Mouse (Mus musculus) cerebellum, adult 2 months (tissue): ENCODE data around the gene Chchd4. TPM values are rescaled to one million over a fixed set of nuclear protein-coding genes. Genes with fewer than 3 reads are reported as not detected.

Source experiments
- DNase-seq, 2 experiments: peaks; one replicate each; pipeline ENCODE4 v3.0.0; 2021
- H3K27ac ChIP-seq: fragments of 200-500 bp; 2 replicates; pipeline ENCODE4 v1.5.1; 2012; ENCODE audit warnings: low read length, control low read depth, inconsistent platforms; ENCODE audit not compliant: insufficient read depth
- H3K27me3 ChIP-seq: fragments of 200-500 bp; 2 replicates; pipeline ENCODE4 v1.6.1; 2012; ENCODE audit warnings: inconsistent platforms, mild to moderate bottlenecking, low read length, moderate library complexity; ENCODE audit not compliant: control insufficient read depth, insufficient read depth
- H3K4me1 ChIP-seq: fragments of 200-500 bp; 2 replicates; pipeline ENCODE4 v1.6.1; 2011; ENCODE audit warnings: low read length; ENCODE audit not compliant: control insufficient read depth, insufficient read depth
- H3K4me3 ChIP-seq: fragments of 200-500 bp; replicated peaks from 2 replicates; pipeline ENCODE3; 2011; ENCODE audit warnings: mild to moderate bottlenecking, low read depth, low read length, control low read depth; ENCODE audit not compliant: insufficient read depth
- CTCF ChIP-seq: fragments of 200-500 bp; IDR thresholded peaks from 2 replicates; pipeline ENCODE4 v1.5.1; 2011; ENCODE audit warnings: low read depth, mild to moderate bottlenecking, control low read depth, low read length, moderate library complexity, borderline replicate concordance; ENCODE audit not compliant: insufficient read depth
- POLR2A ChIP-seq: fragments of 200-500 bp; IDR thresholded peaks from 2 replicates; pipeline ENCODE4 v1.6.1; 2011; ENCODE audit warnings: low read length, control low read depth, borderline replicate concordance; ENCODE audit not compliant: insufficient read depth
- WGBS: fragments of 180-500 bp; shearing (Covaris S2); methylation state at CpG from one replicate; pipeline ENCODE4 v1.1.7; 2018; 5-methylcytosine and 5-hydroxymethylcytosine counted together
- polyA plus RNA-seq: library from polyadenylated mRNA; depleted of rRNA; stranded (reverse); fragments of >200 nt; gene quantifications from 2 replicates; pipeline ENCODE4 v1.2.3, GENCODE M21; 2012; rRNA removed

The Chchd4 gene
- polyA plus RNA-seq = 14.5 and 14.9 TPM in 2 replicates

DNA sequence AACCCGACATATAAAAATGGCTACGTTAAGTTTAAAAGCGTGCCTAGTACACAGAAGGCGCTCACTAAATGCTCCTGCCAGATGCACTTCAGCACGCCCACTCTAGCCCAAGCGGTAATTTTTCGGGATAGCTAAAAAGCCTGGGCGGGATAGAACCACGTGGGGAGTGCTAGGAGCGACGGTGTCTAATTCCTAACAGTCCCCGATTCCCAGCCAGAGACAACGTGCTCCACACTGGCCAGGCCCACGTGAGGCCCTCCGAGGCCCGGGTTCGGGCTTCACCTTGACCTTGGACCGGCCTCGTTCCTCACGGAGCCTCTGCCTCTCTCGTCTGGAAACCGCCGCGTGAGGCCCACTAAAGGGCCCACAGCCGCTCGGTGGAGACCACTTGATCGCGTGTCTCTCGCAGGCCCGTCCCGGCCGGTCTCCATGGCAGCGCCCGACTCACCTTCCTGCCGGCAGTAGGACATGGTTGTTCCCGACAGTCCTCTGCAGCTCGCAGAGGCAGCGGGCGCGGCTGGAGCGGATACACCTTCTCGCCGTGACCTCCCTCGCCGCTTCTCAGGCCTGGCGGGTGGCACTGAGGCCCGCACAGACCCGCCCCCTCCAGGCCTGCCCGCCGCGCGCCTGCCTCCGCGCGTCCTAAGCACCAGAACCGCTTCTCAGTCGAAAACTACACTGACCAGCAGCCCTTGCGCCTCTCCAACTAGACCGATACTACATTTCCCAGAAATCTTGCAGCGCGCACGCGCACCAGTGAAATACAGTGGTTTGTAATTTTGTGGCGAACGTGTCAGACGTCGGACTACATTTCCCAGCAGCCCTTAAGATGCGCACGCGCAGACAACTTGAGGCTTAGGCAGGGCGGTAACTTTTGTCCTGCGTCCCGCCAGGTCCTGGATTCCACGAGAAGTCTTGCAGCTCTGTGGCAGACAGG, at the start of gene Chchd4, which contains the start of gene Tmem43:
TSS of gene Chchd4 (minus strand) at position 679 of the 937 bp plus-strand sequence.
TSS of gene Tmem43 (plus strand) at position 836 of the 937 bp plus-strand sequence.
- TF ChIP-seq POLR2A (peak; percentile 51), CTCF (no peak)
- DNase-seq = peak; percentile 99 to 100
- Histone ChIP-seq H3K4me3 (peak within 1 kb of the TSS; percentile 85), H3K27ac (0 out of 2 replicates have a peak within 1 kb of the TSS, but pooled peaks have one; percentile 8), H3K4me1 (peaks cover 2% of the 10 kb centered on the region; the same call in 1 of the 2 replicates), H3K27me3 (no peaks in the 10 kb centered on the region)
- under 1% methylated on average over 74 of the region's 74 CpGs for WGBS

DNA sequence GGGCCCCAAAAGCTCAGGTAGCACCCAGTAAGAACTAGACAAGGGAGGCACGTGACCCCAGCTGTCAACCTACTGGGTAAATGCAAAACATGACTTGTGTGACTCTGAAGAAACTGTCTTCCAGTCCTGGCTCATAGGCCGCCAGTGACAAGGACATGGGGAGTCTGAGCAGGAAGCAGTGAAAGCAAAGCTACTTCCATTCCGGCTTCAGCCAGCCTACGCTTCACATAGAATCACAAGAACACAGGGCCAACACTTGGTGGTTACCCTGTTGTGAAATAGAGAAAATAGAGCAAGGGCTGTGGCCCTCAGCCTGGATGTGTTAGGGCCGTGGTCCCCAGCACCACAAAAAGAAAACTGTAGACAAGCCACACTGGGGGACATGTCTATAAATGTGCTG, 49.5 kb upstream of the Chchd4 start:
- WGBS = 94% methylated on average over 5 of the region's 5 CpGs
- no peak overlapping the region for H3K4me3 ChIP-seq
- DNase-seq = no peak
- H3K27ac ChIP-seq = no peak overlapping the region
- H3K4me1 ChIP-seq = no peaks in the 10 kb centered on the region; the same call in 1 of the 2 replicates
- no peaks in the 10 kb centered on the region for H3K27me3 ChIP-seq
- TF ChIP-seq POLR2A (no peak), CTCF (no peak)

DNA sequence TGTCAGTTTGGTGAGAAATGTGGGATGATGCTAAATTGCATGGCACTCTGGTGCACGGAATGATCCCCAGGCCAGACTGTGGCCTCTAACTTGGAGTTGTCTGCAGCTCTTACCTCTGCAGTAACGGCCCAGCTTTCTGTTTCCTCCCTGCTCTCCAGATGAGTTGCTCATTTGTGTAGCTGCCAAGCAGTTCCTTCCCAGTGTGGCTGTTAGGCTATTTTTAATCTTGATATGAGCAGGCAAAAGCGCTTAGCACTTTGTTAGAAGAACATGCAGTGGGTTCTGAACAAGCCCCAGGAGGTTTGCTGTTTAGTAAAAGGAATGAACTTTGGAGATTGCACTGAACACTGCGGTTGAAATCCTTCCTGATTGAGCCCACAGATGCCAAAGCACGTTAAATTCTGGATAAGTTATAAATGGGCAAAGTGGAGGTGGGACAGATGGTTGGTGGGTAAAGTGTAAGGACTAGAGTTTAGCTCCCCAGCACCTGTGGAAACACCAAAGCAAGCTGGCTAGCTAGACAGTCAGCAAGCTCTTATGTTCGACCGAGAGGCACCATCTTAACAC, 45.2 kb upstream of the Chchd4 start:
- H3K4me1 ChIP-seq = peaks cover 3% of the 10 kb centered on the region
- H3K4me3 ChIP-seq = no peak overlapping the region
- H3K27ac ChIP-seq = no peak overlapping the region
- 85% methylated on average over 7 of the region's 7 CpGs for WGBS
- no peaks in the 10 kb centered on the region for H3K27me3 ChIP-seq
- DNase-seq = no peak
- TF ChIP-seq POLR2A = no peak
- no peak for TF ChIP-seq CTCF

DNA sequence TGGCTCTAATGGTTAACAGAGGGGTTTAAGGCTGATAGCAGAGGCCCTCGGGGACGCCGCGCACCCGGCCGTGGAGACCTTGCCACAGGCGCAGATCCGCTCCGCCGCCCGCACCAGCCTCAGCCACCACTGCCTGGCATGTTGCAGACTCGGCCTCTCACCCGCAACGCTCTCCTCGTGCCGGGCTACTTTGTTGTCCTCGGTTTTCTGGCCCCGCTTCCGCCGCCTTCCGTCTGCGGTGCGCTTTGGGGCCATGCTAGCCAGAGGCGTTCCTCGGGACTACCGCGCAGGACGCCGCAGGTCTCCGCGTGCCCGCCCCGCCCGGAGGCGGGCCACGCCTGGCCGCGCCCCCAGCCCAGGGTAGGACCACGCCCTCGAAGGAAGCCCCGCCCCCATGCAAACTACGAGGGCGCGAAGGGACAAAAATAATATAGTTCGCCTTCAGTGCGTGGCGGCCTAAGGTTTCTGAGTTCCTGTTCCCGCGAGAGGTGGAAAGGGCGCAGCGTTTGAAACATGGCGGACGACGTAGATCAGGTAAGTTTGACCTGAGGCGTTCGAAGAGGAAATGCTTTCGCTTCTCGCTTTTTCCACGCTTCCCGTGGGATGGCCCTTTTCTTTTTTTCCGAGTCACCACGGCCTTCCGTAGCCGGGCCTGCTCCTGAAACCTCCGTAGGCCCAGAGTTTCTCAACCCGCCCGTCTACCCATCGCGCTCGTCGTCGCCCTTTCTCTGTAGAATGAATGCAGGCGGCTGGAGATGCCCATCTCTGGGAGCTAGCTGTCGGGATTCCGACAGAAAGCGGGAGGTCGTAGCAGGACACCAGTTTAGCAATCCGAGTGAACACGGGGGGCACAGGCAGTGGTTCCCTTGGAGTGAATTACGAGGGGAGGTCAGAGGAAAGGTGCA, 42.5 kb upstream of the Chchd4 start, which contains the start of the genes Xpc and Lsm3:
TSS of gene Xpc (minus strand) at position 344 of the 905 bp plus-strand sequence.
TSS of gene Lsm3 (plus strand) at position 384 of the 905 bp plus-strand sequence.
- under 1% methylated on average over 80 of the region's 80 CpGs for WGBS
- Histone ChIP-seq H3K27ac (0 out of 2 replicates have a peak within 1 kb of the TSS, but pooled peaks have one; percentile 8), H3K27me3 (no peaks in the 10 kb centered on the region), H3K4me1 (peaks cover 3% of the 10 kb centered on the region), H3K4me3 (peak within 1 kb of the TSS; percentile 74)
- DNase-seq = peak; percentile 98 to 99
- peak; percentile 63; the same call in 1 of the 2 replicates for TF ChIP-seq POLR2A
- TF ChIP-seq CTCF = no peak

DNA sequence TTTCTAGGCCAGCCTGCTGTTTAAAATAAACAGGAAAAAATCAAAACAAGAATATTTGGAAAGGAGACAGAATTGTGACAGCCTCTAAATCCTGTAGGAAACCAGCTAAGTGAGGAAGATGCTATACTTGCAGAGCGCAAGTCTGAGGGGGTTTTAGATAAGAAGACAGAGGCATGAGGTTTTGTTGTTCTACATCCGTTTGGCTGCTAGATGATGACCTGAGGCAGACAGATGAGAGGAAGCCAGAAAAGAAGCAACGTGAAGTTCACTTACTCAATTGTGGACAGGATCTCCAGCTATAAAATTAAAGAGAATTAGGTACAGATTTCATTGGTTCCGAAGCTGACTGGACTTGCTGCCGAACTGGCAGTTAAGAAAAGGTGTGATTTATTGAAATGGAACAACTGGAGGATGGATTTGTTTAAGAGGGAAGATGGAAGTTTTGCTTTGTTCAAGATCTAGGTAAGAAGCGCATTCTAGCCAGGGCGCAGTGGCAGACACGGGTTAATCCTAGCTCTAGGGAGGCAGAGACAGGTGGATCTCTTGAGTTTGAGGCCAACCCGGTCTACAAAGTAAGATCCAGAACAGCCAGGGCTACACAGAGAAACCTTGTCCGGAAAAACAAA, 41.5 kb upstream of the Chchd4 start:
- Histone ChIP-seq H3K4me3 (peak overlapping the region; percentile 74), H3K27me3 (no peaks in the 10 kb centered on the region), H3K27ac (no peak overlapping the region), H3K4me1 (peaks cover 3% of the 10 kb centered on the region)
- TF ChIP-seq POLR2A (no peak), CTCF (no peak)
- 34% methylated on average over 10 of the region's 10 CpGs for WGBS
- no peak for DNase-seq

DNA sequence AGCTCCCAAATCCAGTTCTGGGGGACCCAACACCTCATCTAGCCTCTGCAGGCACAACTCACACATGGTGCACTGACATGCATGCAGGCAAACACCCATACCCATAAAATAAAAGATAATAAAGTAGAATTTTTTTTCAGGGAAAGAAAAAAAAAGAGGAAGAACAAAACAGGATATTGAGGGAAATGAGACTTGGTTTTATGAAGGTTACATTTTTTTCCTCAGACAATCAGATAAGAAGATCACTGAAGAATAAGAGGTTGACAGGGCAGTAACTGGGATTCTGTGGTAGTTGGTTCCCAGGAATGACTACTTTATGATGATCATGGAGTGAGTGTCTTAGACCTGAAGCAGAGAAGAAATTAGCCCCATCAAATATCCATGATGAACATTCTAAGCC, 40.8 kb upstream of the Chchd4 start:
- no peak for TF ChIP-seq POLR2A
- TF ChIP-seq CTCF = no peak
- Histone ChIP-seq H3K4me3 (no peak overlapping the region), H3K27me3 (no peaks in the 10 kb centered on the region), H3K4me1 (peaks cover 3% of the 10 kb centered on the region), H3K27ac (no peak overlapping the region)
- no peak for DNase-seq

DNA sequence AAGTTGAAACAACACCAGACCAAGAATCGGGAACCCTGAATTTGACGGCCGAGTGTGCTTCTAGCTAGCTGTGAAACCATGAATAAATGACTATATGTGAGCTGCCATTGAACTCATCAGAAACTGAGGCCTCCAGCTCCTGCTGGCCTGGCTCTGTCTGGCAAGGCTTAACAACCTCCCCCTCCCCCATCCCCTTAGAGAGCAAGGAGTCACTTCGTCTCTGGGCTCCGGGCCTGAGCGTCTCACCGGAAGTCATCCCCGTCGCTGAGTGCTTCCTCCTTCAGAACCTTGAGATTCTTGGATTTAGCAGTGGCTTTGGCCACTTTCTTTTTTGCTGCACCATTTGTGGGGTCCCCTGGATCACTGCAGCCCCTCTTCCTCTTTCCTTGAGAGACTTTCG, 36.9 kb upstream of the Chchd4 start:
- H3K27ac ChIP-seq = no peak overlapping the region
- 62% methylated on average over 10 of the region's 10 CpGs for WGBS
- no peaks in the 10 kb centered on the region for H3K27me3 ChIP-seq
- TF ChIP-seq CTCF (no peak), POLR2A (no peak)
- DNase-seq = no peak
- H3K4me1 ChIP-seq = no peaks in the 10 kb centered on the region; the same call in 1 of the 2 replicates
- H3K4me3 ChIP-seq = no peak overlapping the region
